Mouse (Mus musculus) testis, adult 10 weeks (tissue): Measurements from ENCODE around the gene Vmn1r24. TPM values are rescaled to one million over a fixed set of nuclear protein-coding genes. Genes with fewer than 3 reads are reported as not detected.

ENCODE experiments used
- polyA plus RNA-seq: library from polyadenylated mRNA; stranded (reverse); fragments of 350-450 nt; fragmentation: Illumina TruSeq; extraction: RNeasy Lipid Tissue Mini Kit (QIAGEN cat#74804); gene quantifications from one replicate; pipeline ENCODE4 v1.2.3, GENCODE M21; 2014; ENCODE audit warnings: low read depth, low replicate concordance

Gene Vmn1r24
- polyA plus RNA-seq = not detected

DNA sequence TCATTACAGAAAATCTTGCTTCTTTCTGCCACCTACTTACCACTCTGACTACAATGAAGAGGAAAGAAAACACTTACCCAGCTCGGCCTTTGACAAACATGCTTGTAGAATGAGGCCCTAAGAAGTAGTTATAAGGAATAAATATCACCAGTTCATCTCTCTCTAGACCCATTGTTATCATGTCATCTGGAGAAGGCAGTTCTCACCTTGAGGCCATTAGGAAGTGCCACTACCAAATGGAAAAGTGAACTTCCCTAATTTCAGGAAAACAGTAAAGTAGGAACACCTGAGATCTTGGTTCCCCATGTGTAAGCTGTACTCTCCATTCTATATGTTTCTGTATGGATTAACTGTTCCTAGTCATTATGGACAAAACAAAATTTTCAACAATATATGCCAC, at the start of gene Vmn1r24:
Gene Vmn1r24, minus strand, starts transcription at position 101 of the 400 bp plus-strand sequence.

GRCm38 (mm10) chr6:57980710-57981109, 19.4 kb upstream of the Vmn1r24 start, which contains the start of gene Vmn1r25:
Gene Vmn1r25 (minus strand): TSS chr6:57980810.

GRCm38 (mm10) chr6:57926738-57927137, 34.6 kb downstream of the Vmn1r24 start, which contains the start of gene Vmn1r23:
Gene Vmn1r23 (minus strand): TSS chr6:57926838.

DNA sequence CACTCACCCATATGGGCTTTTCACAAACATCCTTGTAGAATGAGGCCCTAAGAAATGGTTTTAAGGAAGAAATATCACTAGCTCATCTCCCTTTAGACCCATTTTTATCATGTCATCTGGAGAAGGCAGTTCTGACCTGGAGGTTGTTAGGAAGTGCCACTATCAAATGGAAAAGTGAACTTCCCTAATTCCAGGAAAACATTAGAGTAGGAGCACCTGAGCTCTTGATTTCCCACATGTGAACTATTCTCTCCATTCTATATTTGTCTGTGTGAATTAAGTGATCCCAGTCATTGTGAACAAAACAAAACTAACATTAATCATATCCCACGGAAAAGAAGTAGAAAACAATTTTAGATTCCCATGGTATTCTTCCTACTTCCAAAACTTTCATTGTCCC, 53.4 kb downstream of the Vmn1r24 start, which contains the start of gene Vmn1r22:
Gene Vmn1r22, minus strand, starts transcription at position 101 of the 400 bp plus-strand sequence.

Other genes with a start within 250 kb of the Vmn1r24 start
- gene Vopp1, start 136.3 kb downstream of the Vmn1r24 start, polyA plus RNA-seq = 2.9 TPM
- gene Vmn1r21, start 111.2 kb downstream of the Vmn1r24 start, polyA plus RNA-seq = 1.6 TPM
- 0.35 TPM for gene Vmn1r22, start 53.5 kb downstream of the Vmn1r24 start, polyA plus RNA-seq
- not detected for gene Vmn1r23, start 34.7 kb downstream of the Vmn1r24 start, polyA plus RNA-seq
- gene Vmn1r25, start 19.3 kb upstream of the Vmn1r24 start, polyA plus RNA-seq = not detected
- 0.04 TPM for gene Vmn1r26, start 53.7 kb upstream of the Vmn1r24 start, polyA plus RNA-seq